Mouse (Mus musculus): ENCODE data around the gene Pnlip. TPM values are rescaled to one million over a fixed set of nuclear protein-coding genes. Genes with fewer than 3 reads are reported as not detected.

The Pnlip gene
- total RNA-seq, 2 experiments from 2014 or later = not detected

- no peak for ATAC-seq (ENCODE audit: poor library complexity, severe bottlenecking)
Measured at GRCm38 (mm10) chr19:58720439-58720838, 68.1 kb downstream of the Pnlip start.

- no peak for ATAC-seq (ENCODE audit: poor library complexity, severe bottlenecking)
Measured at GRCm38 (mm10) chr19:58726551-58726950, 74.3 kb downstream of the Pnlip start.

GRCm38 (mm10) chr19:58727756-58728155, 75.5 kb downstream of the Pnlip start:
- ATAC-seq (ENCODE audit: poor library complexity, severe bottlenecking) = no peak

DNA sequence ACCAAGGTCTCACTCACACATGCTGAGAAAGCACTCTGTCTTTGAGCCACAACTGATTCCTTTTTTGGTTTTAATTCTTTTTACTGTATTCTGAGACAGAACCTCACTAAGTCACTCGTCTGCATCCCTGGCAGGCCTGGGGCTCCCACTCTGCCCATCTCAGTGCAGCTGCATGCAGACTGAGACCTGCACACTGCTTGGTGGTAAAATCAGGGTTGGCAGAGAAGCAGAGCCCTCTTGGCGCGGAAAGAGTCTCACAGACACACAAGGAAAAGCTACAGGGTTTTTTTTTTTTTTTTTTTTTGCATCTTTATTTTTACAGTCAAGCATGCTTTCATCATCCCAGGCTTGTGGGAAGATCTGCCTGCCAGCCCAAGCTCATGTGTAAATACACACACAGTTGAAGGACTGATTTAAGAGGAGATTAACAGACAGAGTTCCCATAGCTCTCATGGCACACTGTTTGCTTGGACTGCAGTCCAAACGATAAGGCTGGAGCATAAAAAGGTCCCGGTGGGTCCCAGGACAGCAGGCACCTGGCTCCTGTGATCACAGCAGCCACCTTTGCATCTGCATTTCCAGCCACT, 76.2 kb downstream of the Pnlip start, which contains the start of gene Pnliprp1:
Pnliprp1 (plus strand) TSS at position 443 of the 587 bp plus-strand sequence.
- no peak for ATAC-seq (ENCODE audit: poor library complexity, severe bottlenecking)

Other genes with a start within 250 kb of the Pnlip start
- 0.21 TPM in 1 of 2 replicates, not detected in the other for gene Gfra1, start 196.6 kb upstream of the Pnlip start, total RNA-seq (2015)
- 0.28 and 0.48 TPM in 2 replicates for gene Gfra1, start 196.6 kb upstream of the Pnlip start, total RNA-seq (2017)
- gene Ccdc172, start 140.5 kb upstream of the Pnlip start, total RNA-seq (2015) = not detected in 2 replicates
- not detected in 2 replicates for gene Ccdc172, start 140.5 kb upstream of the Pnlip start, total RNA-seq (2017)
- not detected in 2 replicates for gene Pnliprp1, start 76.4 kb downstream of the Pnlip start, total RNA-seq (2015)
- not detected in 2 replicates for gene Pnliprp1, start 76.4 kb downstream of the Pnlip start, total RNA-seq (2017)
- not detected in 2 replicates for gene Pnliprp2, start 107.2 kb downstream of the Pnlip start, total RNA-seq (2015)
- not detected in 2 replicates for gene Pnliprp2, start 107.2 kb downstream of the Pnlip start, total RNA-seq (2017)
- gene 1700019N19Rik, start 142.0 kb downstream of the Pnlip start, total RNA-seq (2015) = not detected in 2 replicates
- not detected in 2 replicates for gene 1700019N19Rik, start 142.0 kb downstream of the Pnlip start, total RNA-seq (2017)